Mouse (Mus musculus): ENCODE measurements around the gene Leap2.

DNA sequence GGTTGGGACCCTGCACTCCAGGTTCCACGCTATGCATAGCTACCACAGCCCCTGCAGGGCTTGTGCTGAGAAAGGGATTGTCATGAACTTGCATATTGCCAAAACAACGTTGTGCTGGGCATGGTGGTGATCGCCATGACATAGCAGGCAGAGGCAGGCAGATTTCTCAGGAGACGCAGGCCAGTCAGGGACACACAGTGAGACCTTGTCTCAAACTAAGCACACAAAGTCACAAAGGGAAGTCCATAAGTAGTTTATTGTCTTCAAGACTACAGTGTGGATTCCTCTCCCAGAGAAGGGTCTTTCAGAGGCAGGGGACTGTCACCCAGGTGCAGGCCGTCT, 5.7 kb upstream of the Leap2 start:
- TF ChIP-seq CTCF (IDR thresholded peaks at IDR 0.05) (no peak), EP300 (IDR thresholded peaks at IDR 0.05; ENCODE audit: insufficient read depth, low read depth, low read length) (no peak), POLR2A (IDR thresholded peaks at IDR 0.05; ENCODE audit: insufficient read depth, low read depth, low read length) (no peak)

Data from heart, adult 2 months (tissue).